Mouse (Mus musculus): Measurements from ENCODE around the gene Traf1. TPM values are rescaled to one million over a fixed set of nuclear protein-coding genes. Genes with fewer than 3 reads are reported as not detected.

The Traf1 gene
- polyA plus RNA-seq, 1 experiment from 2014 or later, result 4.4 TPM

DNA sequence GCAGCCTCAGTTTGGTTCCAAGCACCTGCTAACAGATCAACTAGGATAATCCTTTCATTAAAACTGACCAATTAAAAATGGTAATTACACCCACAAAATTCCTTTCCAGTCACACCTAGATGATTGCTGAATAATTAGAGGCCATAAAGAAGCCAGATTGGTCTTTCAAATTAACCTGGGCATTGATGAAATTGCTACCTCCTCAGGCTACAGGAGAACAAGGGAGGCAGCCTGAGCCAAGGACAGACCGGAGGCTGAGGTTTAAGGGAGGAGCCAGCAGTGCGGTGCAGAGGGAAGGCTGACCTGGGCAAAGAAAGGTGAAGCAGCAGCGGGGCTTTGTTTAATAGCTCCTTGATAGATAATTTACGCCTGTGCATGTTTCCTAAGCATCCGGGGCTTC lies 24.1 kb downstream of the Traf1 start:
- Histone ChIP-seq H3K4me3 (no peak overlapping the region), H3K4me1 (peaks cover 50% of the 10 kb centered on the region), H3K27me3 (peaks cover 9% of the 10 kb centered on the region; the same call in 1 of the 2 replicates), H3K9me3 (no peaks in the 10 kb centered on the region), H3K27ac (0 out of 2 replicates have a peak overlapping the region, but pooled peaks have one; percentile 79), H3K36me3 (no peaks in the 10 kb centered on the region), H3K9ac (no peak overlapping the region), H3K4me2 (no peak overlapping the region)
- WGBS, result 21% methylated on average over 5 of the region's 5 CpGs
- ATAC-seq (ENCODE audit: insufficient number of reproducible peaks, low FRiP score, low TSS enrichment, low read depth), result no peak

GRCm38 (mm10) chr2:34927320-34927719 lies 34.3 kb downstream of the Traf1 start:
- Histone ChIP-seq H3K4me1 (peaks cover 14% of the 10 kb centered on the region), H3K4me2 (no peak overlapping the region), H3K27ac (no peak overlapping the region), H3K9ac (no peak overlapping the region), H3K4me3 (no peak overlapping the region), H3K27me3 (no peaks in the 10 kb centered on the region), H3K9me3 (no peaks in the 10 kb centered on the region), H3K36me3 (no peaks in the 10 kb centered on the region)
- WGBS, result 63% methylated on average over 5 of the region's 5 CpGs
- ATAC-seq (ENCODE audit: insufficient number of reproducible peaks, low FRiP score, low TSS enrichment, low read depth), result no peak

GRCm38 (mm10) chr2:34922729-34923128 lies 38.8 kb downstream of the Traf1 start:
- no peak for ATAC-seq (ENCODE audit: insufficient number of reproducible peaks, low FRiP score, low TSS enrichment, low read depth)
- H3K4me3 ChIP-seq, result no peak overlapping the region
- 25% methylated on average over 2 of the region's 2 CpGs for WGBS
- H3K9ac ChIP-seq, result no peak overlapping the region
- H3K27ac ChIP-seq, result no peak overlapping the region
- H3K4me1 ChIP-seq, result peaks cover 12% of the 10 kb centered on the region
- no peaks in the 10 kb centered on the region for H3K9me3 ChIP-seq
- no peaks in the 10 kb centered on the region for H3K36me3 ChIP-seq
- H3K4me2 ChIP-seq, result no peak overlapping the region
- no peaks in the 10 kb centered on the region for H3K27me3 ChIP-seq

- Histone ChIP-seq H3K9ac (no peak overlapping the region), H3K27ac (no peak overlapping the region), H3K4me3 (no peak overlapping the region), H3K9me3 (no peaks in the 10 kb centered on the region), H3K4me2 (no peak overlapping the region), H3K36me3 (no peaks in the 10 kb centered on the region), H3K4me1 (peaks cover 3% of the 10 kb centered on the region; the same call in 1 of the 2 replicates), H3K27me3 (peaks cover 7% of the 10 kb centered on the region)
- ATAC-seq (ENCODE audit: insufficient number of reproducible peaks, low FRiP score, low TSS enrichment, low read depth), result 0 out of 2 replicates have a peak, but pooled peaks have one; percentile 48
- 42% methylated on average over 2 of the region's 2 CpGs for WGBS
Measured at GRCm38 (mm10) chr2:34920144-34920543, 41.4 kb downstream of the Traf1 start.

- Histone ChIP-seq H3K4me2 (no peak overlapping the region), H3K4me1 (peaks cover 23% of the 10 kb centered on the region), H3K27ac (no peak overlapping the region), H3K9me3 (no peaks in the 10 kb centered on the region), H3K27me3 (peaks cover 52% of the 10 kb centered on the region), H3K4me3 (no peak overlapping the region), H3K36me3 (peaks cover 5% of the 10 kb centered on the region; the same call in 1 of the 2 replicates), H3K9ac (no peak overlapping the region)
- WGBS, result 61% methylated on average over 2 of the region's 2 CpGs
- ATAC-seq (ENCODE audit: insufficient number of reproducible peaks, low FRiP score, low TSS enrichment, low read depth), result no peak
Measured at GRCm38 (mm10) chr2:34915103-34915502, 46.5 kb downstream of the Traf1 start.

- H3K27me3 ChIP-seq, result peaks cover 56% of the 10 kb centered on the region
- peak overlapping the region; percentile 59; the same call in 1 of the 2 replicates for H3K4me3 ChIP-seq
- no peaks in the 10 kb centered on the region for H3K9me3 ChIP-seq
- H3K36me3 ChIP-seq, result peaks cover 5% of the 10 kb centered on the region; the same call in 1 of the 2 replicates
- H3K4me2 ChIP-seq, result peak overlapping the region; percentile 92
- H3K27ac ChIP-seq, result no peak overlapping the region
- ATAC-seq (ENCODE audit: insufficient number of reproducible peaks, low FRiP score, low TSS enrichment, low read depth), result no peak
- H3K4me1 ChIP-seq, result peaks cover 23% of the 10 kb centered on the region
- H3K9ac ChIP-seq, result no peak overlapping the region
- 16% methylated on average over 2 of the region's 2 CpGs for WGBS
Measured at GRCm38 (mm10) chr2:34914823-34915082, 46.8 kb downstream of the Traf1 start.

DNA sequence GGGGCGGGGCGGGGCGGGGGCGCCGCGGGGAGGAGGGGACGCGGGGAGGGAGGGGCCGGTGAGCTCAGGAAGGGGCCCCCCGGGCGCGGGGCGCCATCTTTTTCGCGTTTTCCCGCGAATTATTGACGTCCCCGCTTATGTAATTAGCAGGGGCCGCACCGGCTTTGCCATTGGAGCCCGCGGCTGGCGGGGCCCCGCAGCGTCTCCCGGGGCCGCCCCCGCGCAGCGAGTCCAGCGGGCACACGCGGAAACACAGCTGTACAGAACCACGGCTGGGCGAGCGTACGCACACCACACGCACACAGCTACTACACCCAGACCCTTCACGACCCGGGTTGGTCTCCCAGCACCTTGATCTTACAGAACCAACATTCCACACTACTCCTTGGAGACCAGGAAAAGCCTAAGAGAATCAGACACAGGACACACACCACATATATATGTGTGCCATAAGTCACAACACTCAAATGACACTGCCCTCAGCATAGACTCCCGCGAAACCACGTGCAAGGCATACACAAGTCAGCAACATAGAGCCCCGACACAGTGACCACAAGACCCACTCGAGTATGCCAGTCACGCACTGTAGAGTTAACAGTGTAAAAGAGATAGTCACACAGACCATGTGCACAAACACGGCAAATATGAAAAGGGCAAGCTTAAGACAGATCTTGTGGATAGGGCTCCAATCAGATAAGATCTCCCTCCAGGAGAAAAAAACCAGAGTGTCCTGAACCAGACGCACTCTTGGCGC lies 47.3 kb downstream of the Traf1 start:
- WGBS, result 3% methylated on average over 42 of the region's 50 CpGs
- ATAC-seq (ENCODE audit: insufficient number of reproducible peaks, low FRiP score, low TSS enrichment, low read depth), result no peak
- H3K27me3 ChIP-seq, result peaks cover 61% of the 10 kb centered on the region

GRCm38 (mm10) chr2:34913218-34914068 lies 48.1 kb downstream of the Traf1 start, which contains the start of gene Phf19:
TSS of gene Phf19 (minus strand) at chr2:34914026.
- Histone ChIP-seq H3K4me2 (peak within 1 kb of the TSS; percentile 92), H3K4me3 (peak within 1 kb of the TSS; percentile 59), H3K9ac (peak within 1 kb of the TSS; percentile 60), H3K9me3 (no peaks in the 10 kb centered on the region), H3K27me3 (peaks cover 65% of the 10 kb centered on the region), H3K27ac (peak within 1 kb of the TSS; percentile 39), H3K36me3 (peaks cover 5% of the 10 kb centered on the region; the same call in 1 of the 2 replicates), H3K4me1 (peaks cover 23% of the 10 kb centered on the region)
- under 1% methylated on average over 61 of the region's 64 CpGs for WGBS
- ATAC-seq (ENCODE audit: insufficient number of reproducible peaks, low FRiP score, low TSS enrichment, low read depth), result peak; percentile 35

More for the DNA sequence above, 47.3 kb downstream of the Traf1 start:
- Histone ChIP-seq H3K9me3 (no peaks in the 10 kb centered on the region), H3K27ac (peak overlapping the region; percentile 33; the same call in 1 of the 2 replicates), H3K4me1 (peaks cover 23% of the 10 kb centered on the region), H3K36me3 (peaks cover 5% of the 10 kb centered on the region; the same call in 1 of the 2 replicates), H3K4me3 (peak overlapping the region; percentile 59), H3K4me2 (peak overlapping the region; percentile 92), H3K9ac (peak overlapping the region; percentile 60)

- ATAC-seq (ENCODE audit: insufficient number of reproducible peaks, low FRiP score, low TSS enrichment, low read depth), result no peak
- no peaks in the 10 kb centered on the region for H3K9me3 ChIP-seq
- no peak overlapping the region for H3K27ac ChIP-seq
- peak overlapping the region; percentile 92 for H3K4me2 ChIP-seq
- peak overlapping the region; percentile 59 for H3K4me3 ChIP-seq
- WGBS, result 33% methylated on average over 7 of the region's 7 CpGs
- H3K36me3 ChIP-seq, result peaks cover 5% of the 10 kb centered on the region; the same call in 1 of the 2 replicates
- H3K27me3 ChIP-seq, result peaks cover 65% of the 10 kb centered on the region
- H3K9ac ChIP-seq, result 0 out of 2 replicates have a peak overlapping the region, but pooled peaks have one; percentile 60
- H3K4me1 ChIP-seq, result peaks cover 23% of the 10 kb centered on the region
Measured at GRCm38 (mm10) chr2:34912613-34913012, 49.0 kb downstream of the Traf1 start.

DNA sequence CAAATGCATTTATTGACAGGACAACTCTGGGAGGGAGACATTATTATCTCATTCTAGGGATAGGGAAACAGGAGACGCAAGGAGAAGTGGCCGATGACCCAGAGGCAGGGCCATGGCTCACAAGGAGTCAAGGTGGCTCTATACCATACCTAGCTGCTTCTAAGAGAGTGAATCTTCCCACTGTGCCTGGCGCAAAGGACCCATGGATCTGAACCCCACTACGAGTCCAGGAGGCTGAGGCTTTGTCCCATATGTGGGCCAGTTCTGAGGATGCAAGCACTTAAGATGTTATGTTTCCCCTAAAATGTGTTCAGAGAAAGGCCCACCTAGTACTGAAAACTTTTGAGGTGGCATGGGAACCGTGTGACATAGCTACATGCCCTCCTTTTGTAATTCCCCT lies 49.7 kb downstream of the Traf1 start:
- Histone ChIP-seq H3K9me3 (no peaks in the 10 kb centered on the region), H3K36me3 (peaks cover 5% of the 10 kb centered on the region; the same call in 1 of the 2 replicates), H3K27me3 (peaks cover 65% of the 10 kb centered on the region), H3K9ac (no peak overlapping the region), H3K4me2 (no peak overlapping the region), H3K27ac (no peak overlapping the region), H3K4me3 (no peak overlapping the region), H3K4me1 (peaks cover 24% of the 10 kb centered on the region)
- ATAC-seq (ENCODE audit: insufficient number of reproducible peaks, low FRiP score, low TSS enrichment, low read depth), result no peak
- 81% methylated on average over 5 of the region's 5 CpGs for WGBS

DNA sequence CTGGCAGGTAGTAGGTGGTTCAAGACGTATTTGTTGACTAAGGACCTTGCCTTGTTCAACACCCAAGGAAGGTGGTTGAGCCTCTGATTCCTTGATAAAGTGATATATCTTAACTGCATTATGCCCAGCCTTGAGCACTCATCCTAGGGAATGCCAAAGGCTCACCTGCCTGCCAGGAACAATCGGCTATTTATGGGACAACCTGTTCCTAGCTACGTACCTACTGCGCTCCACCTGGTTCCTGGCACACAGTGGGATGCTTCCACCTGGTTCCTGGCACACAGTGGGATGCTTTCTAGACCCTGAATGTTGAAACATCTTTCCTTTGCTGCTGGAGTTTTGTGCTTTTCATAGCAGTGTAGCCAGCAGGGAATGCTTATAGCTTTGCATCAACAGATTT lies 51.9 kb downstream of the Traf1 start:
- WGBS, result 89% methylated on average over 4 of the region's 4 CpGs
- H3K27ac ChIP-seq, result no peak overlapping the region
- H3K36me3 ChIP-seq, result peaks cover 5% of the 10 kb centered on the region; the same call in 1 of the 2 replicates
- H3K4me3 ChIP-seq, result no peak overlapping the region
- H3K4me2 ChIP-seq, result no peak overlapping the region
- H3K4me1 ChIP-seq, result peaks cover 31% of the 10 kb centered on the region
- H3K9me3 ChIP-seq, result no peaks in the 10 kb centered on the region
- H3K27me3 ChIP-seq, result peaks cover 58% of the 10 kb centered on the region
- no peak for ATAC-seq (ENCODE audit: insufficient number of reproducible peaks, low FRiP score, low TSS enrichment, low read depth)
- H3K9ac ChIP-seq, result no peak overlapping the region

All from limb, embryonic 15.5 days (tissue).